Mouse (Mus musculus) liver, embryonic 11.5 days (tissue): ENCODE results near the gene Mal. TPM values are rescaled to one million over a fixed set of nuclear protein-coding genes. Genes with fewer than 3 reads are reported as not detected.

Source experiments
- ATAC-seq: fragments of 200-750 bp; cut with Nextera tagmentation; replicated peaks from 2 replicates; pipeline ENCODE4 v1.8.0; 2017; ENCODE audit warnings: moderate number of reproducible peaks, mild to moderate bottlenecking, moderate TSS enrichment, moderate library complexity; ENCODE audit not compliant: low FRiP score
- DNase-seq: peaks from one replicate; pipeline ENCODE4 v3.0.0-alpha.2; 2017; ENCODE audit warnings: low spot score
- H3K27ac ChIP-seq: fragments of 300-500 bp; sonication (generic); 2 replicates; pipeline ENCODE4 v1.5.1; 2014; ENCODE audit warnings: mild to moderate bottlenecking, low read depth, low read length, control low read depth
- H3K27me3 ChIP-seq: fragments of 300-500 bp; sonication (generic); replicated peaks from 2 replicates; pipeline ENCODE4 v1.6.1; 2014; ENCODE audit warnings: low read length, mixed read lengths; ENCODE audit not compliant: control insufficient read depth, insufficient read depth
- H3K36me3 ChIP-seq: fragments of 300-500 bp; sonication (generic); 2 replicates; pipeline ENCODE4 v1.6.1; 2014; ENCODE audit warnings: mild to moderate bottlenecking, low read length, moderate library complexity, mixed read lengths; ENCODE audit not compliant: control insufficient read depth, insufficient read depth
- H3K4me1 ChIP-seq: fragments of 300-500 bp; sonication (generic); replicated peaks from 2 replicates; pipeline ENCODE4 v1.6.1; 2014; ENCODE audit warnings: low read length, mixed read lengths; ENCODE audit not compliant: control insufficient read depth, insufficient read depth
- H3K4me2 ChIP-seq: fragments of 300-500 bp; sonication (generic); 2 replicates; pipeline ENCODE4 v1.6.1; 2014; ENCODE audit warnings: mild to moderate bottlenecking, control low read depth, moderate library complexity
- H3K4me3 ChIP-seq: fragments of 300-500 bp; sonication (generic); 2 replicates; pipeline ENCODE4 v1.5.1; 2014; ENCODE audit warnings: low read depth, low read length, control low read depth
- H3K9ac ChIP-seq: fragments of 300-500 bp; sonication (generic); 2 replicates; pipeline ENCODE4 v1.6.1; 2014; ENCODE audit warnings: low read depth, low read length, control low read depth
- H3K9me3 ChIP-seq: fragments of 300-500 bp; sonication (generic); 2 replicates; pipeline ENCODE4 v1.6.1; 2016; ENCODE audit warnings: low read length, inconsistent platforms, mixed read lengths; ENCODE audit not compliant: control insufficient read depth
- WGBS: fragments of 180-500 bp; shearing (Covaris S2); extraction: QIAGEN DNeasy Blood & Tissue Kit; methylation state at CpG from one replicate; pipeline ENCODE4 v1.1.7; 2014; 5-methylcytosine and 5-hydroxymethylcytosine counted together
- polyA plus RNA-seq: library from polyadenylated mRNA; unstranded; fragments of >200 nt; fragmentation: Nextera tagmentation; extraction: Ambion mirVana; gene quantifications from 2 replicates; pipeline ENCODE4 v1.2.1, GENCODE M21; 2014

Mal gene
- polyA plus RNA-seq, 1 experiment from 2014 or later: 0.11 TPM

DNA sequence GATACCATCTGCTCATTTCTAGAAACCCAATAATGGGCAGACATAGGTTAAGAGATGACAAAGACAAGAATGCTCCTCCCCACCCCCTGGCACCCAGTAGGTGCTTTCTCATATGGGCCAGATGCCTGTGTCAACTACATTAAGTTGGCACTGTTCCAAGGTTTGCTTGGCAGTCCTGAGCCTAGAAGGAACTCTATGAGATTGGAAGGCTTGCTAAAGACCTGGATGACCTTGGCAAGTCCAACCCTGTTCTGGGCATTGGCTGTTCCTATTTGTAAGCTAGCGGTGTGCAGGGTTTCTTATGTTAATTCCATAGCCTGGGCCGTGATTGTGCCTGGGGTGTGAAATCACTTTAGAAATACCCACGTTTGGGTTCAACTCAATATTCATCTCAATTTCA is 1.7 kb downstream of the Mal start:
- Histone ChIP-seq H3K9ac (no peak overlapping the region), H3K27ac (no peak overlapping the region), H3K4me2 (no peak overlapping the region), H3K27me3 (peaks cover 53% of the 10 kb centered on the region), H3K36me3 (no peaks in the 10 kb centered on the region), H3K4me1 (no peaks in the 10 kb centered on the region), H3K4me3 (no peak overlapping the region), H3K9me3 (no peaks in the 10 kb centered on the region)
- DNase-seq (no peak), ATAC-seq (no peak)
- 64% methylated on average over 3 of the region's 3 CpGs for WGBS

DNA sequence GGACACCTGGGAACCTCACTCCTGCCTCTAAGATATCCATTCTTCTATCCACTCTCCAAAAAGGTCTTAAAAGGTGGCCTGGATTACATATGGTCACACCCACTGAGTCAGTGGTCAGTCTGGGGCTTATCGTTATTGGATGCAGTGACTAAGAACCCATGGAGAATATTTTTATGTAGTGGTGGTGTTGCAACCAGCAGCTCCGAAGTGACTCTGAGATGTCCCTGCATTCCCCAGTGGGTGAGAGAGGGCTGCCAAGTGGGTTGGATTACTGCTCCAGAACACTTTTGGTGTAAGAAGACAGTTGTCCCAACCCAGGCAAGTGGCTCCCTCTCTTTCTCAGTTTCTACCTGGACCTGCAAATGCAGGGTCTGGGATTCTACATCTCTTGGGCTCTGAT is 3.7 kb downstream of the Mal start:
- no peak overlapping the region for H3K9ac ChIP-seq
- H3K27me3 ChIP-seq: peaks cover 50% of the 10 kb centered on the region
- ATAC-seq (no peak), DNase-seq (no peak)
- no peaks in the 10 kb centered on the region for H3K36me3 ChIP-seq
- no peak overlapping the region for H3K27ac ChIP-seq
- H3K9me3 ChIP-seq: no peaks in the 10 kb centered on the region
- WGBS: 74% methylated on average over 2 of the region's 2 CpGs
- H3K4me2 ChIP-seq: no peak overlapping the region
- H3K4me3 ChIP-seq: no peak overlapping the region
- H3K4me1 ChIP-seq: no peaks in the 10 kb centered on the region

- no peaks in the 10 kb centered on the region for H3K36me3 ChIP-seq
- H3K4me2 ChIP-seq: no peak overlapping the region
- no peak overlapping the region for H3K27ac ChIP-seq
- H3K9ac ChIP-seq: no peak overlapping the region
- no peak overlapping the region for H3K4me3 ChIP-seq
- peaks cover 46% of the 10 kb centered on the region for H3K27me3 ChIP-seq
- no peaks in the 10 kb centered on the region for H3K9me3 ChIP-seq
- ATAC-seq (no peak), DNase-seq (no peak)
- H3K4me1 ChIP-seq: no peaks in the 10 kb centered on the region
Measured at GRCm38 (mm10) chr2:127652335-127652734, 4.2 kb downstream of the Mal start.

GRCm38 (mm10) chr2:127651601-127652000 is 4.9 kb downstream of the Mal start:
- Histone ChIP-seq H3K4me3 (no peak overlapping the region), H3K27ac (no peak overlapping the region), H3K4me1 (no peaks in the 10 kb centered on the region), H3K4me2 (no peak overlapping the region), H3K36me3 (no peaks in the 10 kb centered on the region), H3K9ac (no peak overlapping the region), H3K27me3 (peaks cover 38% of the 10 kb centered on the region), H3K9me3 (no peaks in the 10 kb centered on the region)
- no peak for ATAC-seq
- DNase-seq: no peak
- WGBS: 60% methylated on average over 5 of the region's 5 CpGs

- 68% methylated on average over 5 of the region's 5 CpGs for WGBS
Measured at GRCm38 (mm10) chr2:127649921-127650320, 6.6 kb downstream of the Mal start.

DNA sequence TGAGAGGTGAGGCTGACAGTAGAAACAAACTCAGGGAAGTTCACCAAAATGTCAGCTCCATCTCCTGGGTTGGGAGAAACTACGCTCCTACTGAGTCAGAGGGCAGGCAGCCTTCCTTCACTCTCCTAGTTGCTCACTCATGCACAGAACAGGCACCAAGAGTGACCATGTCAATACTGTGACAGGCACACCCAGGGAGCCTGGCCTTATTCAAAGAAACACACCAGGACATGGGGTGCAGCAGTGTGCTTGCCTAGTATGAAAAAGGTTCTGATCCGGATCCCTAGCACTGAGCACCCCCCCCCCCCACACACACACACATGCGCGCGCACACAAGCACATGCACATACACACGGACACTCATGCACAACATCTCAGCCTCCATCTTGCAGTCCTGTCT is 8.3 kb downstream of the Mal start:
- 85% methylated on average over 6 of the region's 6 CpGs for WGBS
- H3K4me2 ChIP-seq: no peak overlapping the region
- H3K4me3 ChIP-seq: no peak overlapping the region
- H3K27me3 ChIP-seq: peaks cover 10% of the 10 kb centered on the region; the same call in 1 of the 2 replicates
- no peaks in the 10 kb centered on the region for H3K36me3 ChIP-seq
- ATAC-seq: no peak
- no peak overlapping the region for H3K27ac ChIP-seq
- H3K9ac ChIP-seq: no peak overlapping the region
- no peaks in the 10 kb centered on the region for H3K4me1 ChIP-seq
- no peaks in the 10 kb centered on the region for H3K9me3 ChIP-seq
- no peak for DNase-seq

More at GRCm38 (mm10) chr2:127649921-127650320, 6.6 kb downstream of the Mal start:
- ATAC-seq (no peak), DNase-seq (no peak)
- H3K9me3 ChIP-seq: no peaks in the 10 kb centered on the region
- no peaks in the 10 kb centered on the region for H3K4me1 ChIP-seq
- H3K27ac ChIP-seq: no peak overlapping the region
- H3K36me3 ChIP-seq: no peaks in the 10 kb centered on the region
- peaks cover 22% of the 10 kb centered on the region for H3K27me3 ChIP-seq
- no peak overlapping the region for H3K4me3 ChIP-seq
- H3K4me2 ChIP-seq: no peak overlapping the region
- H3K9ac ChIP-seq: no peak overlapping the region

GRCm38 (mm10) chr2:127646875-127647274 is 9.6 kb downstream of the Mal start:
- Histone ChIP-seq H3K27ac (no peak overlapping the region), H3K9me3 (no peaks in the 10 kb centered on the region), H3K9ac (no peak overlapping the region), H3K27me3 (peaks cover 2% of the 10 kb centered on the region; the same call in 1 of the 2 replicates), H3K4me2 (no peak overlapping the region), H3K4me3 (no peak overlapping the region), H3K36me3 (no peaks in the 10 kb centered on the region), H3K4me1 (no peaks in the 10 kb centered on the region)
- ATAC-seq: no peak
- WGBS: 66% methylated on average over 5 of the region's 5 CpGs
- no peak for DNase-seq

- ATAC-seq: no peak
- no peaks in the 10 kb centered on the region for H3K36me3 ChIP-seq
- H3K9me3 ChIP-seq: no peaks in the 10 kb centered on the region
- H3K27me3 ChIP-seq: no peaks in the 10 kb centered on the region; the same call in 1 of the 2 replicates
- no peak overlapping the region for H3K4me2 ChIP-seq
- no peak overlapping the region for H3K4me3 ChIP-seq
- WGBS: 52% methylated on average over 19 of the region's 19 CpGs
- DNase-seq: no peak
- no peak overlapping the region for H3K9ac ChIP-seq
- no peaks in the 10 kb centered on the region for H3K4me1 ChIP-seq
- no peak overlapping the region for H3K27ac ChIP-seq
Measured at GRCm38 (mm10) chr2:127643728-127644704, 12.5 kb downstream of the Mal start.

GRCm38 (mm10) chr2:127638973-127639372 is 17.5 kb downstream of the Mal start:
- H3K9ac ChIP-seq: no peak overlapping the region
- no peak overlapping the region for H3K27ac ChIP-seq
- no peak overlapping the region for H3K4me3 ChIP-seq
- H3K9me3 ChIP-seq: no peaks in the 10 kb centered on the region
- H3K36me3 ChIP-seq: no peaks in the 10 kb centered on the region
- no peaks in the 10 kb centered on the region for H3K4me1 ChIP-seq
- no peak overlapping the region for H3K4me2 ChIP-seq
- no peaks in the 10 kb centered on the region; the same call in 1 of the 2 replicates for H3K27me3 ChIP-seq
- DNase-seq (no peak), ATAC-seq (no peak)
- WGBS: 69% methylated on average over 9 of the region's 9 CpGs
